Mouse (Mus musculus) limb, embryonic 15.5 days (tissue): ENCODE data around the gene Vgll4. TPM values are rescaled to one million over a fixed set of nuclear protein-coding genes. Genes with fewer than 3 reads are reported as not detected.

Experiments
- ATAC-seq: fragments of 200-750 bp; cut with Nextera tagmentation; 2 replicates; pipeline ENCODE4 v1.8.0; 2017; ENCODE audit warnings: low read depth, moderate TSS enrichment; ENCODE audit not compliant: insufficient number of reproducible peaks, low FRiP score, low TSS enrichment
- H3K27ac ChIP-seq: fragments of 300-500 bp; sonication (generic); 2 replicates; pipeline ENCODE4 v1.5.1; 2015; ENCODE audit warnings: moderate library complexity, mild to moderate bottlenecking, inconsistent platforms
- H3K27me3 ChIP-seq: fragments of 300-500 bp; sonication (generic); 2 replicates; pipeline ENCODE4 v1.6.1; 2015; ENCODE audit warnings: inconsistent platforms
- H3K36me3 ChIP-seq: fragments of 300-500 bp; sonication (generic); 2 replicates; pipeline ENCODE4 v1.6.1; 2015; ENCODE audit warnings: inconsistent platforms
- H3K4me1 ChIP-seq: fragments of 300-500 bp; sonication (generic); 2 replicates; pipeline ENCODE4 v1.6.1; 2015; ENCODE audit warnings: inconsistent platforms
- H3K4me2 ChIP-seq: fragments of 300-500 bp; sonication (generic); 2 replicates; pipeline ENCODE4 v1.6.1; 2015; ENCODE audit warnings: mild to moderate bottlenecking, inconsistent platforms
- H3K4me3 ChIP-seq: fragments of 300-500 bp; sonication (generic); 2 replicates; pipeline ENCODE4 v1.5.1; 2015; ENCODE audit warnings: mild to moderate bottlenecking, inconsistent platforms
- H3K9ac ChIP-seq: fragments of 300-500 bp; sonication (generic); 2 replicates; pipeline ENCODE4 v1.6.1; 2015; ENCODE audit warnings: inconsistent platforms
- H3K9me3 ChIP-seq: fragments of 300-500 bp; sonication (generic); 2 replicates; pipeline ENCODE4 v1.6.1; 2016; ENCODE audit warnings: inconsistent platforms
- WGBS: fragments of 180-500 bp; shearing (Covaris S2); methylation state at CpG from one replicate; pipeline ENCODE4 v1.1.7; 2015; 5-methylcytosine and 5-hydroxymethylcytosine counted together
- polyA plus RNA-seq: library from polyadenylated mRNA; unstranded; fragments of >200 nt; fragmentation: Nextera tagmentation; extraction: Ambion mirVana; gene quantifications from 2 replicates; pipeline ENCODE4 v1.2.1, GENCODE M21; 2015

Gene Vgll4
- polyA plus RNA-seq, 1 experiment from 2014 or later = 130 TPM

DNA sequence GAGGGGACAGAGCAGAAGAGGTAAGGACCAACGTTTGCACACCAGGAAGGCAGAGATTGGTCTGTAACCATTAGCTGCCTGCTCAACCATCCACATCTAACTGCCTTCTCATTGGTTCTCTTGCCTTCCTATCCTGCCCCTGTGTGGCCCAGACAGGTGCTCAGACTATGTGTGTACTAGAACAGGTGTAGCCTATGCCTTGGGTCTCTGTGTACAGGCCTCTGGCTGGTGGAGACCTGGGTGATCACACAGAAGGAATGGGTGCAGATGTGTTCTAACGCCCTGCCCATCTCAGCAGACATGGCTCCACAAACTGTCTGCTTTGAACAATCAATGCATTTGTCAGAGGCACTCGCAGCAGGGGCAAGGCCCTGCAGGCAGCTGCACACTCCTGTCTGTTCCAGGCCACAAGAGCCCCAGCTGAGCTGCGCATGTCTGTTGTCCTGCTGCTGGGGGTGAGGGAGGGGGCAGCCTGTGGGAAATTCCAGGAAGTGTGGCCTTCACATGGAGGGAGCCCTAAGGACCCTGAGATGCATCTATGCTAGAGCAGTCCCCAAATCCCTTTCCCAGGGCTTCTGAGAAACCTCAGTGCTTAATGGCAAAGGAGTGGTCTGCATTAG is 123.5 kb downstream of the Vgll4 start:
- Histone ChIP-seq H3K27ac (no peak overlapping the region), H3K4me1 (peaks cover 44% of the 10 kb centered on the region), H3K4me3 (no peak overlapping the region), H3K9ac (no peak overlapping the region), H3K4me2 (no peak overlapping the region), H3K27me3 (no peaks in the 10 kb centered on the region), H3K36me3 (no peaks in the 10 kb centered on the region), H3K9me3 (no peaks in the 10 kb centered on the region)
- no peak for ATAC-seq
- WGBS = 37% methylated on average over 4 of the region's 4 CpGs

DNA sequence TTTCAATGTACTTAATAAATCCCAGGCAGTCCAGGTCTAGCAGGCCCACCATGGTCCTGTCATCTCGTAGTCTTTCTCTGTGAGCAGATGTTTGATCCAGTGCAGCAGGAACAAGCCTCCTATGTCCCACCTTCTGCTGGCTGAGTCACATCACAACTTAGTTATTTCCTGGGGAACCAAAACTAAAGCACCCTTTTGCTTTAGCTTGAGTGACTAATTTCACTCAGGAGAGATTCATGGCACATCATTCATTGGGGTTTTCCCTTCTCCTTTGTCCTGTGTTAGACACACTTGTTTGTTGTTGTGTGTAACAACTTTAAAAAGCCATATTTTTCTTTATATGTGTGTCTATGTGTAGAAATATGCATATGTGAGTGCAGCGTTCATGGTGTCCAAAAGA is 126.9 kb downstream of the Vgll4 start:
- Histone ChIP-seq H3K27ac (0 out of 2 replicates have a peak overlapping the region, but pooled peaks have one; percentile 61), H3K9ac (no peak overlapping the region), H3K9me3 (no peaks in the 10 kb centered on the region), H3K36me3 (no peaks in the 10 kb centered on the region), H3K4me2 (no peak overlapping the region), H3K27me3 (no peaks in the 10 kb centered on the region), H3K4me3 (no peak overlapping the region), H3K4me1 (peaks cover 50% of the 10 kb centered on the region)
- ATAC-seq = no peak
- WGBS = 81% methylated on average over 2 of the region's 2 CpGs

DNA sequence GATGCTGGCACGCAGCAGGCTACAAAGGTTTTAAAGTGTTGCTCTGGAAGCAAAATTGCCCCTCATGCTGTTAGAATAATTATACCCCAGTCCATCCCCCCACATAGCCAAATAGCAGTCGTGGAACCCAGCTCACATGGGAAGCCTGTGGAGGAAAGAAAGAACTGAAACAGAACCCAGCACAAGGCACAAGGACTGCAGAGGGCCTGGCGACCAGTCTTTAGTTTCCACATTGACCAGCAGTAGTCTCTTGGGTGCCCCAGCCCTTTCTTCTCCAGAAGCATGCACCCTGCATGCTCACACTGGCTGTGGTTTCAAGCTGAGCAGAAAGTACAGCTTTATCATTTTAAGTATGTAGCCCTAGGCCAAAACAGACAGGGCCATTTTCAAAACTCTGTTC is 127.7 kb downstream of the Vgll4 start:
- WGBS = 22% methylated on average over 3 of the region's 3 CpGs
- no peaks in the 10 kb centered on the region for H3K9me3 ChIP-seq
- H3K27ac ChIP-seq = peak overlapping the region; percentile 61
- H3K36me3 ChIP-seq = no peaks in the 10 kb centered on the region
- ATAC-seq = no peak
- no peak overlapping the region for H3K4me2 ChIP-seq
- no peak overlapping the region for H3K9ac ChIP-seq
- H3K4me1 ChIP-seq = peaks cover 46% of the 10 kb centered on the region
- H3K27me3 ChIP-seq = no peaks in the 10 kb centered on the region
- no peak overlapping the region for H3K4me3 ChIP-seq

DNA sequence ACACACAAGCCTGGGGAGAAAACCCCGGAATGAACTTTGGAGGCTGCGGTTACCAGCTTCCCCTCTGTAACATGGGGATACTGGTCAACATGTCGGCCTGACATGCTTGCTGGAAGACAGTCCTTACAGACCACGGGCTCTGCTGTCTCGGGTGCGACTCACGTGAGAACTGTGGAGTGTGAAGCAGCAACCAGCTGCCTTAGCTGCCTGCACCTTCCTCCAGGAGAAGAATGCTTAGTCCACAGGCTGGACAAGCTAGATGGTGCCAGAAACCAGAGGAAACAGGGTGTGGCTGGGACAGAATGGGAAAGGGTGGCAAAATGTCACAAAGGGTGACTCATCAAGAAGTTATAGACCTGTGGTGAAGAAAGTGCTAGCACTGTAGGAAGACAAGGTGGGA is 129.8 kb downstream of the Vgll4 start:
- Histone ChIP-seq H3K9ac (no peak overlapping the region), H3K4me2 (no peak overlapping the region), H3K27me3 (no peaks in the 10 kb centered on the region), H3K4me3 (no peak overlapping the region), H3K27ac (peak overlapping the region; percentile 43), H3K36me3 (no peaks in the 10 kb centered on the region), H3K4me1 (peaks cover 40% of the 10 kb centered on the region), H3K9me3 (no peaks in the 10 kb centered on the region)
- WGBS = 85% methylated on average over 7 of the region's 7 CpGs
- ATAC-seq = no peak

DNA sequence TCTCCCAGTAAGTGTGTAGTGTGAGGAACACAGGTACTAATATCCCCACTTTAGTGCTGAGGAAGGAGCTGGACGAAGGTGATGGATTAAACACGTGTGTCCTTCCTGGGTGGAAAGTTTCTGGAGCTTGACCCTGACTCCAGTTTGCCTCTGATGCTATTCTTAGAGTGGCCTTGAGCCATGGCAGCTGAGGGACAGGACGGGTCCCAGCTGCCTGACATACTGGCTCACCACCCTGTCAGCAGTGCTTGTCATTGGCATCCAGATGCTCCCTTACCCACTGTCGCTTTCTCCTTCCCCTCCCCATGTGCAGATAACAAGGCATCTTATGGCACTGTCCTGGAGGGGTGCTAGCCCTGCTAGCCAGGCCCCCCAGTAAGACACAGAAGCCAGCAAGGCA is 130.9 kb downstream of the Vgll4 start:
- Histone ChIP-seq H3K36me3 (no peaks in the 10 kb centered on the region), H3K9me3 (no peaks in the 10 kb centered on the region), H3K4me2 (no peak overlapping the region), H3K27me3 (no peaks in the 10 kb centered on the region), H3K27ac (no peak overlapping the region), H3K4me1 (peaks cover 45% of the 10 kb centered on the region), H3K4me3 (no peak overlapping the region), H3K9ac (no peak overlapping the region)
- ATAC-seq = no peak
- 79% methylated on average over 4 of the region's 4 CpGs for WGBS

DNA sequence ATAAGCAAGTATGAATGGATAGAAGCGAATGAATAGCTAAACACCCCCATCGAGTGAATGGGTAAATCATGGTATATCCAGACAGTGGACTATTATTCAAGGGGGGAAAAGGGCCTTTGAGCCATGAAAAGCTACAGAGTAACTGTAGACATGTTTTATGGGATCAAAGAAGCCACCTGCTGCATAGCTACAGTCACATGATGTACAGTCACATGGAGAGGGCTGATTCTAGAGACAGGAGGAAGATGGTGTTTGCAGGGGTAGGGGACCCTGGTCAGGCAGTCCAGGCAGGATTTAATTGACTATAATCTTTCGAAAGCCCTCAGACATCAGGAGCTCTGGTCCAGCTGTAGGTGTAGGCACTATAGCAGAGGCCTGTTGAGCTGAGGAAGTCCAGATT is 133.4 kb downstream of the Vgll4 start:
- H3K4me1 ChIP-seq = peaks cover 42% of the 10 kb centered on the region
- no peak overlapping the region for H3K9ac ChIP-seq
- no peaks in the 10 kb centered on the region for H3K27me3 ChIP-seq
- WGBS = 83% methylated on average over 3 of the region's 3 CpGs
- ATAC-seq = no peak
- no peak overlapping the region for H3K4me3 ChIP-seq
- H3K9me3 ChIP-seq = no peaks in the 10 kb centered on the region
- H3K36me3 ChIP-seq = no peaks in the 10 kb centered on the region
- H3K27ac ChIP-seq = no peak overlapping the region
- no peak overlapping the region for H3K4me2 ChIP-seq

DNA sequence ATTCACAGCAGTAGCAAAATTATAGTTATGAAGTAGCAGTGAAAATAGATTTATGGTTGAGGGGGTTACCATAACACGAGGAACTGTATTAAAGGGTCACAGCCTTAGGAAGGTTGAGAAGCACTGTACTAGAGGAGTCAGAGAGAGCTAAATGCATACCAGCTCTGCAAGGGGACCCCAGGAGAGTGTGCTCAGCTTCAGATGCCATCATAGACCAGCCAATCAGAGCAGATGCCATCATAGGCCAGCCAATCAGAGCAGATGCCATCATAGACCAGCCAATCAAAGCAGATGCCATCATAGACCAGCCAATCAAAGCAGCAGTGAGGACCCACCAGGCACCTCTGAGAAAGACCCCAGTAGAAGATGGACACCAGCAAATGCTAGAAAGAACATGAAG is 134.0 kb downstream of the Vgll4 start:
- 66% methylated on average over 1 of the region's 1 CpGs for WGBS
- no peak for ATAC-seq
- Histone ChIP-seq H3K4me2 (no peak overlapping the region), H3K9me3 (no peaks in the 10 kb centered on the region), H3K36me3 (no peaks in the 10 kb centered on the region), H3K9ac (no peak overlapping the region), H3K4me3 (no peak overlapping the region), H3K27ac (no peak overlapping the region), H3K4me1 (peaks cover 35% of the 10 kb centered on the region), H3K27me3 (no peaks in the 10 kb centered on the region)

DNA sequence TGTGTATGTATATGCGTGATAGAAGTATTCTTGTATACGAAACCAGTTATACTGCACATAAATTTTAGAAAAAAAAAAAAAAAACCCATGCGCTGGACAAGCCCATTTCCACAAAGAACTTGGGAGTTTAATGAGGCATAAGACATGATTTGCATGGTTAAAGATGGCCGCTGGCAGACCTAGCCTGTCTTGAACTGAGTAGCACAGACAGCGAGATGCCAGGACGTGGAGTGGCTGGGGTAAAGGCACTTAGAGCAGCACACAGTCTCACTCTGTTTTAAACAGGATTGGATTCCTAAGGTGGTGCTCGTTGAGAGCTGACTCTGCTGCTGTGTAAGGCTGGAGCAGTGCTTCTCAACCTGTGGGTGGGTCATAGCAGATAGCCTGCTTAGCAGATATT is 134.4 kb downstream of the Vgll4 start:
- Histone ChIP-seq H3K27ac (no peak overlapping the region), H3K27me3 (no peaks in the 10 kb centered on the region), H3K9ac (no peak overlapping the region), H3K4me2 (no peak overlapping the region), H3K4me1 (peaks cover 31% of the 10 kb centered on the region), H3K4me3 (no peak overlapping the region), H3K9me3 (no peaks in the 10 kb centered on the region), H3K36me3 (no peaks in the 10 kb centered on the region)
- ATAC-seq = no peak
- 79% methylated on average over 7 of the region's 7 CpGs for WGBS

DNA sequence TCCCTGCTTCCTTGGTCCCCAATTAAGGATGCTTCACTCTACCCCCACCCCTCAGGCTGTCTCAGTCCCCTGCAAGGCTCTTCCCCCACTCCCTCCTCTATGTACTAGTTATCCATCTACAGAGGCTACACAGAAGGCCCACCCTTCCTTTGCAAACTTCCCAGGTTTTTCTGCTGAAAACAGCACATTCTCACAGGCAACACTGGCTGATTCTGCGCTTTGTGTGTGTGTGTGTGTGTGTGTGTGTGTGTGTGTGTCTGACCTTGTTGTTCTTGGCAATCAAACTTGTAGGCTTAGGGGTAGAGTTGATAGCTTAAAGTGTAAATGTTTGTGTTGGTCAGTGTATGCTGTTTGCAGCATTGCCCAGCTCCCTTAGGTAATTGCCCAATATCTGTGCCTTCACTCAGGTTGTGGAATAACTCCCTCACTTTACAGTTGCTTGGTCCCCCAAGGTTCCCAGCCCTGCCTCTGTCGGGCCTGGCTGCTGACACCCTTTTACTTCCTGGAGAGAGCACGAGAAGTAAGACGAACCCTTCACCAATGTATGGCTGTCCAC is 135.9 kb downstream of the Vgll4 start:
- peaks cover 17% of the 10 kb centered on the region for H3K4me1 ChIP-seq
- H3K4me3 ChIP-seq = no peak overlapping the region
- 62% methylated on average over 4 of the region's 4 CpGs for WGBS
- no peaks in the 10 kb centered on the region for H3K36me3 ChIP-seq
- no peaks in the 10 kb centered on the region for H3K27me3 ChIP-seq
- H3K9me3 ChIP-seq = no peaks in the 10 kb centered on the region
- H3K9ac ChIP-seq = no peak overlapping the region
- peak overlapping the region; percentile 54; the same call in 1 of the 2 replicates for H3K27ac ChIP-seq
- no peak overlapping the region for H3K4me2 ChIP-seq
- ATAC-seq = no peak; the same call in 1 of the 2 replicates

DNA sequence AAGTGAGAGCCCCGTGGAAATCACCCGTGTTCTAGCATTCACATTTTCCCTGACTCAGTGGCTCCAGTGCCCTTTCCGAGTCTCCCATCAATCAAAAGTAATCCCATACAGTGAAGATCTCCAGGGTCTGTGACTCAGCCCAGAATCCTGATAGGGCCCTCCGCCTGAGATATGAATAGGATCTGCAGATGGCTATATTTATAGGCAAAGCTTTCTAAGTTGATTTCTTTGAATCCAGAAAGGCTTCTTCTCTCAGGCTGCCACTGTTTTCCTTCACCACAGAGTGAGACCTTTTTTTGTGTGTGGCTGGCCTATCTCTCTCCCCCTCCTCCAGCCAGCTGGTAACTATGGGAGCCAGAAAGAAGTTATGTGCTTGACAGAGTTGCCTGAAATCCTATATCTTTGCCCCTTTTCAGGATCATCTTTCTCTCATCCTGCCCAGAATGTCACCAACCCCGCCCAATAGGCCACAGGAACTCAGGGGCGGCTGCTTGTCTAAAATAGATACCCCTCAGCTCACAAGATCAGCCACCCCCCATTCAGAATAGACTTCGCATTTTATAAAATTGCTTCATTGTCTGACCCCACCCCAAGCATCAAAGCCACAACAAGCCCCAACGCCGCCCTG is 136.6 kb downstream of the Vgll4 start:
- Histone ChIP-seq H3K9me3 (no peaks in the 10 kb centered on the region), H3K4me3 (no peak overlapping the region), H3K9ac (no peak overlapping the region), H3K36me3 (no peaks in the 10 kb centered on the region), H3K27me3 (no peaks in the 10 kb centered on the region), H3K4me2 (no peak overlapping the region), H3K4me1 (peaks cover 15% of the 10 kb centered on the region), H3K27ac (peak overlapping the region; percentile 54; the same call in 1 of the 2 replicates)
- no peak for ATAC-seq
- WGBS = 69% methylated on average over 9 of the region's 9 CpGs

DNA sequence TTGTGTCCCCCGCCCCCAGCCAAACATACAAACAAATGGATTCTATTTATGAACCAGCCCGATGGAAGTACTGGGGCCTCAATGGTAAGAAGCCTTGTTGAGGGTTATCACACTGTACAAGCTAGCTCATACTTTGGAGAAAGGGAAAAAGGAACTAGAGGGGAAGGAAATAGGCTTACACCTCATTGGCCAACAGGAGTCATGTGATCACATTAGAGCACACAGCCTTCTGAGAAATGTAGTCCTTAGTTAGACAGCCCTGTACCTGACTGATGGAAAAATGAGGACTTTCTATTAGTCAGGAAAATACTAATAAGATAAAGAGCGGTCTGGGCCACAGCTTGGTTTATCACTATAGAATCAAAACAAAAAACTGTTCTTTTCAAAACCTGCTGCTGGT is 138.0 kb downstream of the Vgll4 start:
- ATAC-seq = no peak
- Histone ChIP-seq H3K27ac (no peak overlapping the region), H3K4me2 (no peak overlapping the region)

DNA sequence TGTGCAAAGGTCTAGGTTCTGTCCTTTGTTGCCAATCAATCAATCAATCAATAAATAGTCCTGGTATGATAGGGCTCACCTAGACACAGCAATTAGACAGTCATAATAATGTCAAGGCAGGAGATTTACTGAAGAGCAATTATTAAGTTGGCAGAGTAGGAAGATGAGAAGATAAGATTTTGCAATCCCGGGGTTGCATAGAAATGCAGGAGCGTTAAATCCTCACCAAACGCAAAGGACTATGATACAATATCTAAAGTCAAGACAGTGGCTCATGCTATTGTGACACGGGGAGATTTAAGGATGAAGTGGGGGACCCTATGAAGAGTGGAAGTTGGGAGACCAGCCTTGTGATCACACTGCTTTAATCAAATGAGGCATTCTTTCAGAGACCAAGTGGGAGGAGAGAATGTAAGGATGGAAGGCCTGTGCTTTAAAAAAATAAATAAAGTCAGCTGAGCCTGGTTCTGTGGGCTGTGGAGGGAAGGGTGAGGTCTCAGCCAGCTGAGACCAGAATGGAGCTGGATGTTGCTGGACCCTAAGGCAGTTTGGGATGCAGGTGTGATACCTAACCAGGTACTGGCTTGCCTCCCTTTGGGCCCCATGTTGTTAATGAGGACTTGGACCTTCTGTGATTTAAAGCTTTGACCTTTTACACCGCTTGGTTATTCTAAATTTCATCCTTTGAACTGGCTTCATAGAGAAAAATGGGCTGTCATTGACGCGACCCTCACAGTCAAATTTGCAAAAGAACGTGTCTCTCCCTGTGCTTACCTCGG is 139.9 kb downstream of the Vgll4 start:
- Histone ChIP-seq H3K9me3 (no peaks in the 10 kb centered on the region), H3K4me1 (peaks cover 15% of the 10 kb centered on the region), H3K27ac (no peak overlapping the region), H3K36me3 (no peaks in the 10 kb centered on the region), H3K4me2 (no peak overlapping the region), H3K27me3 (no peaks in the 10 kb centered on the region), H3K4me3 (no peak overlapping the region), H3K9ac (no peak overlapping the region)
- WGBS = 70% methylated on average over 9 of the region's 9 CpGs
- ATAC-seq = no peak

More for the DNA sequence above, 138.0 kb downstream of the Vgll4 start:
- no peaks in the 10 kb centered on the region for H3K27me3 ChIP-seq
- no peak overlapping the region for H3K4me3 ChIP-seq
- no peak overlapping the region for H3K9ac ChIP-seq
- no peaks in the 10 kb centered on the region for H3K36me3 ChIP-seq
- 86% methylated on average over 3 of the region's 3 CpGs for WGBS
- no peaks in the 10 kb centered on the region for H3K9me3 ChIP-seq
- H3K4me1 ChIP-seq = peaks cover 15% of the 10 kb centered on the region
